Mouse (Mus musculus): ENCODE results near the gene Ccdc134.

- TF ChIP-seq CTCF (IDR thresholded peaks at IDR 0.05; ENCODE audit: low read depth): no peak
- TF ChIP-seq EP300 (optimal IDR thresholded peaks at IDR 0.05): no peak
Measured at GRCm38 (mm10) chr15:82135372-82135771, 7.7 kb downstream of the Ccdc134 start.
